8 mouse cellular contexts compared by ENCODE assay signal in genomic region chr7:127459311-127459710, GRCm38 (mm10). TPM values are rescaled to one million over a fixed set of nuclear protein-coding genes. Genes with fewer than 3 reads are reported as not detected.
A peak's percentile ranks its signal among the peaks of the same experiment; 100 is the strongest.
DNase-seq lines count a peak whose midpoint lies in the region; ATAC-seq lines count a peak whose summit lies in the region.
"Not testable (repeated sequence)": the region's sequence is repeated elsewhere in the genome, so short reads cannot be mapped to it uniquely, and the experiment has no call there.

TSS of gene Prr14 (plus strand) at chr7:127459611.

- not testable (repeated sequence) for H3K27ac ChIP-seq in hindbrain, embryonic 11.5 days (ENCODE audit: low read depth, low read length); liver, embryonic 12.5 days; midbrain, embryonic 14.5 days (replicated peaks; ENCODE audit: low read depth, low read length)

- 0 out of 2 replicates have a peak, but pooled peaks have one; percentile 56 for ATAC-seq in erythroblast, adult 5-6 weeks (replicated peaks; ENCODE audit: low FRiP score, poor library complexity, severe bottlenecking)
- not testable (repeated sequence) for ATAC-seq in hindbrain, embryonic 11.5 days (ENCODE audit: low FRiP score); liver, embryonic 12.5 days; midbrain, embryonic 14.5 days (ENCODE audit: low FRiP score, low TSS enrichment)

- not testable (repeated sequence) for H3K9ac ChIP-seq in hindbrain, embryonic 11.5 days (ENCODE audit: low read depth, low read length); liver, embryonic 12.5 days; midbrain, embryonic 14.5 days (replicated peaks; ENCODE audit: low read length)

- DNase-seq in adrenal gland, adult 8-10 months; gonadal fat pad, adult 2 months (ENCODE audit: low read depth); hindbrain, embryonic 11.5 days (ENCODE audit: low spot score); layer of hippocampus, adult 8-10 months (ENCODE audit: low spot score in 2 of 2); midbrain, embryonic 14.5 days; thymus, postnatal 0 days (ENCODE audit: low spot score): not testable (repeated sequence)

- not testable (repeated sequence) for H3K4me2 ChIP-seq in hindbrain, embryonic 11.5 days (replicated peaks; ENCODE audit: low read depth, low read length); midbrain, embryonic 14.5 days (ENCODE audit: low read length)
- H3K4me2 ChIP-seq in liver, embryonic 12.5 days = peak within 1 kb of the TSS; percentile 27; the same call in 1 of the 2 replicates

- H3K27me3 ChIP-seq in hindbrain, embryonic 11.5 days (ENCODE audit: control insufficient read depth, insufficient read depth, low read length); liver, embryonic 12.5 days (replicated peaks); midbrain, embryonic 14.5 days (ENCODE audit: control insufficient read depth, insufficient read depth, low read length): not testable (repeated sequence)

- H3K36me3 ChIP-seq in hindbrain, embryonic 11.5 days (ENCODE audit: control insufficient read depth, insufficient read depth, low read length) = peaks cover 13% of the 10 kb centered on the region; the same call in 1 of the 2 replicates
- H3K36me3 ChIP-seq in liver, embryonic 12.5 days = peaks cover 74% of the 10 kb centered on the region
- H3K36me3 ChIP-seq in midbrain, embryonic 14.5 days (ENCODE audit: control insufficient read depth, insufficient read depth, low read length) = peaks cover 41% of the 10 kb centered on the region

- not testable (repeated sequence) for H3K9me3 ChIP-seq in hindbrain, embryonic 11.5 days (ENCODE audit: control insufficient read depth, low read length); midbrain, embryonic 14.5 days (ENCODE audit: control insufficient read depth, low read length)
- H3K9me3 ChIP-seq in liver, embryonic 12.5 days (replicated peaks) = peaks cover 12% of the 10 kb centered on the region

- 98% methylated on average over 8 of the region's 8 CpGs for WGBS in hindbrain, embryonic 11.5 days
- WGBS in liver, embryonic 12.5 days (ENCODE audit: insufficient replicate concordance) = 90% methylated on average over 8 of the region's 8 CpGs
- WGBS in midbrain, embryonic 14.5 days = 98% methylated on average over 7 of the region's 8 CpGs

- H3K4me3 ChIP-seq in hindbrain, embryonic 11.5 days (ENCODE audit: low read depth, low read length); midbrain, embryonic 14.5 days (replicated peaks; ENCODE audit: low read depth, low read length): not testable (repeated sequence)
- H3K4me3 ChIP-seq in liver, embryonic 12.5 days = peak within 1 kb of the TSS; percentile 7; the same call in 1 of the 2 replicates

- not testable (repeated sequence) for H3K4me1 ChIP-seq in hindbrain, embryonic 11.5 days (replicated peaks; ENCODE audit: control insufficient read depth, insufficient read depth, low read length); midbrain, embryonic 14.5 days (ENCODE audit: control insufficient read depth, insufficient read depth, low read length)
- H3K4me1 ChIP-seq in liver, embryonic 12.5 days = peaks cover 13% of the 10 kb centered on the region; the same call in 1 of the 2 replicates

RNA-seq across cellular contexts. Expression of gene Prr14, which starts in this region (rescaled TPM):
- total RNA-seq in adrenal gland, adult 8-10 months (2022) = 10 to 100 TPM; 49.1 to 65.5 (median 58.2) TPM
- 65.2 and 71.7 TPM in 2 replicates for total RNA-seq in erythroblast, adult 5-6 weeks (2015; ENCODE audit: low replicate concordance)
- 25.4 and 41.3 TPM in 2 replicates for total RNA-seq in erythroblast, adult 5-6 weeks (2017; ENCODE audit: low replicate concordance)
- polyA plus RNA-seq in gonadal fat pad, adult 2 months (2012; rRNA removed) = 52.6 and 58.8 TPM in 2 replicates
- polyA plus RNA-seq in hindbrain, embryonic 11.5 days (2014; fragmentation: Nextera tagmentation; extraction: Ambion mirVana) = 61.4 and 72.1 TPM in 2 replicates
- total RNA-seq in layer of hippocampus, adult 8-10 months (2022) = 10 to 100 TPM; 30.0 to 35.5 (median 34.0) TPM
- 29.6 and 31.0 TPM in 2 replicates for polyA plus RNA-seq in liver, embryonic 12.5 days (2016; fragmentation: Nextera tagmentation; extraction: Ambion mirVana)
- polyA plus RNA-seq in midbrain, embryonic 14.5 days (2014; fragmentation: Nextera tagmentation; extraction: Ambion mirVana) = 41.8 and 44.3 TPM in 2 replicates
- polyA plus RNA-seq in thymus, postnatal 0 days (2015; fragmentation: Nextera tagmentation; extraction: Ambion mirVana) = 51.0 and 54.6 TPM in 2 replicates
